Mouse (Mus musculus) heart, adult 8-10 months (tissue): Measurements from ENCODE around the gene Tmem159. TPM values are rescaled to one million over a fixed set of nuclear protein-coding genes. Genes with fewer than 3 reads are reported as not detected.
A peak's percentile ranks its signal among the peaks of the same experiment; 100 is the strongest.

Experiments
- DNase-seq: peaks from one replicate; pipeline ENCODE4 v3.0.0; 2022; ENCODE audit warnings: low spot score
- total RNA-seq, 4 experiments: library from RNA; stranded (reverse); gene quantifications; 2 replicates each; pipeline ENCODE4 v1.2.4; 2022

Tmem159 gene
- total RNA-seq, 4 experiments from 2014 or later, result 23.0 to 29.5 (median 27.1) TPM

DNA sequence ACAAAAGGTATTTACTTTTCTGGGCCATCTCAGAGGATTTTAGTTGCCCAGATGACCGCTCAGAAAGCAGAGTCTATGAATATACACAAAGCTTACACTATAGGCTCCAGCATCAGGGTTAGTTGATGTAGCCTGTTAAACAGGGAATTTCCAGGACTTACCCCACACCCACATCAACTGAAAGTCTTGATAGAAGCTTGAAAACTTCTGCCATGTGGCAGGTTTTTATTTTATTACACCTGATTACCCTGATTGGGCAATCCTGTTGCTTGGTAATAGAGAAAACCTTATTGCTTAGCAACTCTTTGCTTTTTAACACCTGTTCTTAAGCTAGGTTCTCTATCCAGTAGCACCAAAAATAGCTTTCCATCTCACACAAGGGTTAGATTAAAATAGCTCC, 40.6 kb downstream of the Tmem159 start:
- DNase-seq, result no peak

DNA sequence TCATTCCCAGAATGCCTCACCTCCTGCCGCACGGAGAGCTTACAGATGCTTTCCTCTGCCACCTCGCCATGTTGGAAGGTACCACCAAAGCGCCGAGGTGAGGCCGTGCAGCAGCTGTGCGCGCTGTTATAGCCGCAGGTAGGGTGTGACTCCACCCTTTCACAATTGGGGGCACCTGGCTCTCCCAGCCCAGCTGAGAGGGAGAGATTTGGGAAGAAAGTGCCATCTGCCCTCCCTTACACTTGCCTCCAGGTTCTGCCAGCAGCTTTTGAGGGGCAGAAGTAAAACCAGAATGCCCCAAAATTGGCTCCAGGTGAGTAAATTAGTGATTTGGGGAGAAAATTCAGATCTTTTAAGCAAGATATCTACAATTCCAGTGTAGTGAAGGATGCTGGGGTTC, 43.0 kb downstream of the Tmem159 start, which contains the start of gene Zp2:
Zp2 (minus strand) TSS at position 101 of the 400 bp plus-strand sequence.
- no peak for DNase-seq

DNA sequence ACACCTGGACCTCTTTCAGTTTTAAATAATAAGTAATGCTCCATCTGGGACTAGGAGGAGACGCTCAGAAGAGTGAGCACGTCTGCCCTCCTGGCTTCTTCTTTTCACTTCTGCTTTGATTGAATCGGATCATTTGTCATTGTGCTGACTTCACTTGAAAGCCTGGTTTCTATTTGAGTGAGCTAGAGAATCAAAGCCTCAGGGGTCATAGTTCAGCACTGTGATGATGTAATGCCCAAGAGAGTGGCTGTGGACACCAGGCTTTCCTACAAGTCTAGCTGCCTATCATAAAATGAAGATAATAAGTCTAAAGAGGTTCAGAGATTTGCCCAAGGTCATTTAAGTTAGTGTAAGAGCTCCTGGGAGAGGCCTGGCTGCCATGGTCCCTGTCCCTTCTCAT, 48.1 kb downstream of the Tmem159 start:
- DNase-seq, result peak; percentile 30

DNA sequence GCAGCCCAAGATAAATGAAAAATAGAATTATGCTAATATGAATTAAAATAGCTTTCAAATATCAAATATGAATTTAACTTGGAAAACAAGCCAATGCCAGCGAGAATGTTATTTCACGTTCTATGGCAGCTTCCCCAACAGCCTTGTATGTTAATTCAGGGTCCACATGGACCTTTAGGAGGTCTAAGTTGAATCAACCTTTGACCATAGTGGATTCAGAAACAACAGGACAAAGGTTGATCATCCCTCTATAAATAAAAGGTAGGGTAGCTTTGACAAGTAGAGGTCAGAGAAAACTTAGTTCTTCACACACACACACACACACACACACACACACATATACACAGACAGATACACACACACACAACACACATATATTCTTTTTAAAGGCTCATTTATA, 48.7 kb downstream of the Tmem159 start:
- DNase-seq, result no peak

DNA sequence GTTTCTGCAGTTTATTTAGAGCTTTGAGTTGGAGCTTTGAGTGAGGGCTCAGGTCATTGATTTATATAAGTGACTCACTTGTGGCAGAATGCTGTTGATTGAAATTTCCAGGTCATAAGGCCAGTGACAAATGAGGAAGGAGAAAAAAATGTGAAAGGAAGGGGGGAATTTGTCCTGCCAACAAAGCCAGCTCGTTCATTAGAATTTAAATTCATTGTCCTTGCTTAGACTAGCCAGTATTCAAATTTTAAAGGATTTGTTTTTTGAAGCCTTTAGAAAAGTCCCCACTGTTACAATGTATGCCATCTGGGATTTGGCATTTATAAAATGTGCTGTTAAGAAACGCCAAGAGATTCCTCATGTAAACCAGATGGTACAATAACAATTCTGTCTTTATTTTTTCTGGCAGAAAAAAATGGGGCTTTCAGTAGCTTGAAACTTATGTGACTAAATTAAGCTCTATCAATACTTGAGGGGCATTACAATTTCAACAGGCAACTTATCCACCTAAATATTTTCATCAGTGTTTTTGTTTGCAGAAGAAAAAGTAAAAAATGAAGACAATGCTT, 54.8 kb downstream of the Tmem159 start:
- DNase-seq, result no peak

DNA sequence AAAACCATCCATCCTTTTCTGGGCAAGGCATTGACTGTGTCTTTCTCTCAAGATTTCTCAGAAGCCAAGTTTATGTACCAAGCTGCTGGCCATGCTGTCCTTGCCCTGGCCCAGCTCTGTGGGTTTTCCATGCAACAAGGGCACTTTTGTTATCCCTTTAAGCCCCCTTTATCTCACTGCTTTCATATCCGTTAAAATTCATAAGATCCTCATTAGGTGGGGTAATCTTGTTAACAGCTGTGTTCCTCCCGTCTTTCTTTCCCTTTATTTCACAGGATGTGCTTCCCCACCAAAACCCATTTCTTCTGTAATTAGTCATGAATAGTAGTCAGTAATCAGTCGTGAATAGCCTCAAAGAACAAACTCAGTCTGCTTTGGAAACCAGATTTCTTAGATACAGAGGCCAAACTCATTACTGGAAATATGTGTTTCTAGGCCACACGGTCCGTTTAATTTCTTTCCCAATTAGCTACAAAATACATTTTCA, 55.5 kb downstream of the Tmem159 start:
- DNase-seq, result no peak

DNA sequence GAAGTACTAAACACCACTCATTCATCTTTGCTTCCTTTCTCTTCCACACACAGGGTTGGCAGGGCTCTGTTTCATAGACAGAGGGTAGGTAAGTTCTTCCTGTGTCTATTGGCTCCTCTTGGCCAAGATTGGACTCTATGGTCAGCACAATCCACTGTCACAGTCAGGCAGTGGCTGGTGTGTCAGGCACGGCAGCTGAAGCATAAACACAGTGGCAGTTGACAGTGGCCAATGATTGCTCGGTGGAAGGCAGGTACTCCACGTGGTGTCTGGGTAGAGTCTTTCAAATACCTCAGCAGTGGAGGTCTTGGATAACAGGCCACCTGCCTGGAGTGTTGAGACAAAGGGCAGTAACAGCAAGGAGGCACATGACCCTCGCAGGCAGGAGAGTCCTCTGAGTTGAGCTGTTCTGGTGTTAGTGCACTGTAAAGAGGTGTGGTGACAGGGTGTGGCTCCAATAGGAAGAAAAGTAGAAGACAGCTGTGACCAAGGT, 56.0 kb downstream of the Tmem159 start:
- DNase-seq, result no peak

DNA sequence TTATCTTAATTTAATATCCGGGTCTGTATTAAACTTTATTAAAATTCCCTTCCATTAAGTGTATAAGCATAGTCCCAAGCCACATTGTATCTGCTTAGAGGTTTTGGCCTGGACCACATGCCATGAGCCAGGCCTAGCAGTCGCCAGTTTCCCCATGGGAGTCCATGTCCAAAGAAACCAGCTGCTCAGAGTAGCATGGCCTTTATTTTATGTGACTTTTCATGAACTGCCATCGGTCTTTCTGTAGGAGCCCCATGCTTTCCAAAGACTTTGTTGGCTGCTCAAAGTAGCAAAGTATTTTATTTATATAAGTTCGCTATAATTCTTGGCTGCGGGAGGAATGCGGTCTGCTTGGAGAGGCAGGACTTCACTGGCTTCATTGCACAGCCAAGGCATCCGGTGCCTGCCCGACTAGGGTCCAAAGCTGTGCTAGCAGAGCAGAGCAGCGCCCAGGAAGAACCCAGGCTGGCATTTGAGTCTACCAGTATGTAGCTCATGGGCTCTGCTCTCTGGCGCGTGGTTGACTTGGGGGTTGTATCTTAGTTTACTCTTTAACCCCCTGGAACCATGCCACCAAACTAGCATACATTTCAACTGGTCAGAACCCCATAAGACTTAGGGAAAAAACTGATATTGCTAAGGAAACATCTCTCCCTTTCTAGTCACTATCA, 61.6 kb downstream of the Tmem159 start:
- no peak for DNase-seq

Other genes starting within 250 kb of the Tmem159 start
- gene Lyrm1, start 206.5 kb upstream of the Tmem159 start, total RNA-seq, result 10 to 100 TPM in 2 of 4 experiments, 1 to 10 TPM in 2; 9.1 to 10.7 (median 10.0) TPM
- 10 to 100 TPM in 3 of 4 experiments, 1 to 10 TPM in 1; 9.4 to 16.1 (median 14.2) TPM for gene Dcun1d3, start 206.1 kb upstream of the Tmem159 start, total RNA-seq
- under 1 TPM in 1 of 4 experiments, not detected in 3; 0.14 TPM for gene Dnah3, start 7.1 kb upstream of the Tmem159 start, total RNA-seq
- 1 to 10 TPM in 1 of 4 experiments, under 1 TPM in 3; 0.78 to 1.6 (median 0.83) TPM for gene Zp2, start 42.9 kb downstream of the Tmem159 start, total RNA-seq
- under 1 TPM; 0.05 to 0.13 (median 0.09) TPM for gene Anks4b, start 71.5 kb downstream of the Tmem159 start, total RNA-seq
- under 1 TPM; 0.19 to 0.81 (median 0.44) TPM for gene Crym, start 99.8 kb downstream of the Tmem159 start, total RNA-seq
- not detected for gene Abca14, start 101.6 kb downstream of the Tmem159 start, total RNA-seq
- gene Abca15, start 226.3 kb downstream of the Tmem159 start, total RNA-seq, result not detected